Mouse (Mus musculus) G1E (cell line): ENCODE measurements around the gene Stat4. TPM values are rescaled to one million over a fixed set of nuclear protein-coding genes. Genes with fewer than 3 reads are reported as not detected.

Experiments used
- ATAC-seq: 2 replicates; pipeline ENCODE4 v1.8.0; 2016; ENCODE audit warnings: mild to moderate bottlenecking; ENCODE audit not compliant: insufficient number of reproducible peaks, poor library complexity, low FRiP score, severe bottlenecking; ENCODE audit errors: extremely low read depth
- DNase-seq: peaks from one replicate; pipeline ENCODE4 v3.0.0; 2012; ENCODE audit warnings: low spot score
- H3K27me3 ChIP-seq: 2 replicates; pipeline ENCODE4 v1.6.1; 2012; ENCODE audit warnings: mild to moderate bottlenecking, low read length, inconsistent platforms; ENCODE audit not compliant: insufficient read depth
- H3K36me3 ChIP-seq: replicated peaks from 2 replicates; pipeline ENCODE3; 2012; ENCODE audit warnings: mild to moderate bottlenecking, inconsistent platforms
- H3K4me1 ChIP-seq: 2 replicates; pipeline ENCODE4 v1.6.1; 2012; ENCODE audit warnings: low read depth, low read length, inconsistent platforms, mixed read lengths; ENCODE audit not compliant: insufficient read depth
- H3K4me3 ChIP-seq: 2 replicates; pipeline ENCODE4 v1.5.1; 2012; ENCODE audit warnings: low read depth, mild to moderate bottlenecking, inconsistent platforms, low read length, moderate library complexity, mixed read lengths
- H3K9me3 ChIP-seq: replicated peaks from 2 replicates; pipeline ENCODE4 v1.6.1; 2012; ENCODE audit warnings: inconsistent platforms
- CTCF ChIP-seq: IDR thresholded peaks from 2 replicates; pipeline ENCODE4 v1.5.1; 2012; ENCODE audit warnings: low read depth, low read length, inconsistent platforms, mixed read lengths
- GATA1 ChIP-seq: IDR thresholded peaks from 2 replicates; pipeline ENCODE4 v1.6.1; 2012; ENCODE audit warnings: borderline replicate concordance, low read length, inconsistent platforms, mixed read lengths
- GATA2 ChIP-seq: IDR thresholded peaks from 2 replicates; pipeline ENCODE4 v1.6.1; 2012; ENCODE audit warnings: low read depth, low read length, inconsistent platforms, borderline replicate concordance
- POLR2AphosphoS5 ChIP-seq: IDR thresholded peaks from 2 replicates; pipeline ENCODE4 v1.6.1; 2012; ENCODE audit warnings: low read depth, low read length, inconsistent platforms; ENCODE audit not compliant: insufficient replicate concordance
- TAL1 ChIP-seq: conservative IDR thresholded peaks from 2 replicates; pipeline ENCODE4 v1.6.1; 2012; ENCODE audit warnings: low read depth, low read length, inconsistent platforms, mixed read lengths
- polyA plus RNA-seq: library from polyadenylated mRNA; stranded (reverse); fragments of >175 nt; gene quantifications from 2 replicates; pipeline ENCODE4 v1.2.3, GENCODE M21; 2012
- total RNA-seq, 2 experiments: library from RNA; stranded (forward) in 1 of 2; stranded (reverse) in 1 of 2; fragments of 200-1000 nt in 1 of 2; fragments of >200 nt in 1 of 2; fragmentation: Nextera tagmentation in 1 of 2; gene quantifications; 2 replicates each; pipeline ENCODE4 v1.2.3; 2014 to 2017

The Stat4 gene
- total and polyA plus RNA-seq, 3 experiments, result 0.11 TPM; not detected in 2

GRCm38 (mm10) chr1:52129794-52130193 lies 142.8 kb downstream of the Stat4 start:
- Histone ChIP-seq H3K4me1 (no peaks in the 10 kb centered on the region), H3K36me3 (peaks cover 84% of the 10 kb centered on the region), H3K4me3 (no peak overlapping the region), H3K9me3 (no peaks in the 10 kb centered on the region), H3K27me3 (no peaks in the 10 kb centered on the region)
- TF ChIP-seq TAL1 (no peak), GATA1 (no peak), GATA2 (no peak), POLR2AphosphoS5 (no peak), CTCF (no peak)
- DNase-seq, result no peak
- ATAC-seq, result no peak

GRCm38 (mm10) chr1:52131787-52132377 lies 144.9 kb downstream of the Stat4 start:
- H3K4me3 ChIP-seq, result no peak overlapping the region
- no peaks in the 10 kb centered on the region for H3K9me3 ChIP-seq
- H3K36me3 ChIP-seq, result peaks cover 87% of the 10 kb centered on the region
- H3K4me1 ChIP-seq, result no peaks in the 10 kb centered on the region
- no peaks in the 10 kb centered on the region for H3K27me3 ChIP-seq
- DNase-seq (no peak), ATAC-seq (no peak)
- TF ChIP-seq POLR2AphosphoS5 (no peak), GATA2 (no peak), GATA1 (no peak), TAL1 (no peak), CTCF (no peak)

DNA sequence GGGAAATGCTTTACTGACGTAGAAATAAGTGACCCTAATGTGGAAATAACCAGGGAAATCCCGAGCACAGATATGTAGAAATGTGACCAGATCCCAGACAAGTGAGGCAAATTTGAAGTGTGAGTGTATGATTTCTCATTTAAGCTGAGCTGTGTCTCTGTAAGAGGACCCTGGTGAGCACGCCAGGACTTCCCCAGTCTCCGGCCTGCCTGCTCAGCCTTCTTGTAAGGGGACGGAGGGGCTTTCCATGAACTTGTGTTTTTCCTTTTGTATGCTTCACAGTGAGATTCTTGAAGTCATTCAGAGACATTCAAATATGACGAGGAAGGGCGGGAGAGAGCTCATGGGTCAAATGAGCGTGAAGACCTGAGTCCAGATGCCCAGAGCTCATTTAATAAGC lies 146.3 kb downstream of the Stat4 start:
- DNase-seq (no peak), ATAC-seq (no peak)
- no peaks in the 10 kb centered on the region for H3K27me3 ChIP-seq
- peaks cover 93% of the 10 kb centered on the region for H3K36me3 ChIP-seq
- H3K9me3 ChIP-seq, result no peaks in the 10 kb centered on the region
- H3K4me3 ChIP-seq, result no peak overlapping the region
- H3K4me1 ChIP-seq, result no peaks in the 10 kb centered on the region
- TF ChIP-seq GATA2, result no peak
- no peak for TF ChIP-seq GATA1
- TF ChIP-seq TAL1, result no peak
- TF ChIP-seq POLR2AphosphoS5, result no peak
- no peak for TF ChIP-seq CTCF

- H3K4me1 ChIP-seq, result peaks cover 6% of the 10 kb centered on the region; the same call in 1 of the 2 replicates
- no peak overlapping the region for H3K4me3 ChIP-seq
- peaks cover 96% of the 10 kb centered on the region for H3K36me3 ChIP-seq
- ATAC-seq, result no peak
- TF ChIP-seq POLR2AphosphoS5 (no peak), CTCF (no peak), GATA1 (no peak), TAL1 (no peak), GATA2 (no peak)
- DNase-seq, result no peak
- H3K27me3 ChIP-seq, result no peaks in the 10 kb centered on the region
- no peaks in the 10 kb centered on the region for H3K9me3 ChIP-seq
Observed at GRCm38 (mm10) chr1:52137292-52137691, 150.3 kb downstream of the Stat4 start.

DNA sequence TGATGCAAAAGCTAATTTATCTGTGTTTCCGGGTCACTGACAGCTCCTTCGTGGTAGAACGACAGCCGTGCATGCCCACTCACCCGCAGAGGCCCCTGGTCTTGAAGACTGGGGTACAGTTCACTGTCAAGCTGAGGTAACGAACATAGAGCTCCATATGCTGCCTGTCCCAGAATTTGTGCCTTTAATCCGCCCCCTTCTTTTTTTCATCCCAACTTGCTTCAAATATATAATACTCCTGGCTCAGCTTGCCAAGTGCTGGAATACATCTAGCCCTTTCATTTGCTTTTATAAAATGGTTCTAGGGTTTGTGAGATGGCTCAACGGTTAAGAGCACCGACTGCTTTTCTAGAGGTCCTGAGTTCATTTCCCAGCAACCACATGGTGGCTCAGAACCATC lies 153.6 kb downstream of the Stat4 start:
- peaks cover 94% of the 10 kb centered on the region for H3K36me3 ChIP-seq
- H3K4me3 ChIP-seq, result no peak overlapping the region
- no peaks in the 10 kb centered on the region for H3K27me3 ChIP-seq
- H3K9me3 ChIP-seq, result no peaks in the 10 kb centered on the region
- ATAC-seq, result no peak
- no peak for DNase-seq
- H3K4me1 ChIP-seq, result peaks cover 11% of the 10 kb centered on the region
- TF ChIP-seq TAL1 (no peak), CTCF (no peak), POLR2AphosphoS5 (no peak), GATA2 (no peak), GATA1 (no peak)

- DNase-seq, result no peak
- Histone ChIP-seq H3K36me3 (peaks cover 94% of the 10 kb centered on the region), H3K4me3 (no peak overlapping the region), H3K4me1 (peaks cover 11% of the 10 kb centered on the region), H3K27me3 (no peaks in the 10 kb centered on the region), H3K9me3 (no peaks in the 10 kb centered on the region)
- no peak for ATAC-seq
- no peak for TF ChIP-seq GATA2
- TF ChIP-seq CTCF, result no peak
- no peak for TF ChIP-seq TAL1
- no peak for TF ChIP-seq GATA1
- TF ChIP-seq POLR2AphosphoS5, result no peak
Observed at GRCm38 (mm10) chr1:52141482-52141881, 154.5 kb downstream of the Stat4 start.
